Mouse (Mus musculus) C2C12 (cell line): ENCODE measurements around the gene Micu1. TPM values are rescaled to one million over a fixed set of nuclear protein-coding genes. Genes with fewer than 3 reads are reported as not detected.

ENCODE experiments used
- H3K27me3 ChIP-seq: one replicate; pipeline ENCODE4 v1.6.1; 2011; ENCODE audit not compliant: control insufficient read depth, insufficient read depth, insufficient read length
- H3K36me3 ChIP-seq: one replicate; pipeline ENCODE4 v1.6.1; 2011; ENCODE audit not compliant: control insufficient read depth, insufficient read depth
- H3K4me3 ChIP-seq: one replicate; pipeline ENCODE4 v1.5.1; 2011; ENCODE audit warnings: mild to moderate bottlenecking, control low read depth; ENCODE audit not compliant: poor library complexity, insufficient read depth, severe bottlenecking
- H3K79me2 ChIP-seq: one replicate; pipeline ENCODE4 v1.6.1; 2011; ENCODE audit not compliant: control insufficient read depth, insufficient read depth
- H3K79me3 ChIP-seq: one replicate; pipeline ENCODE4 v1.6.1; 2011; ENCODE audit warnings: low read depth, control low read depth
- H3ac ChIP-seq: one replicate; pipeline ENCODE3; 2011; ENCODE audit warnings: low read depth; ENCODE audit not compliant: control insufficient read depth, insufficient read length
- CEBPB ChIP-seq: IDR thresholded peaks from one replicate; pipeline ENCODE4 v1.6.1; 2011; ENCODE audit warnings: low read depth, mild to moderate bottlenecking, control low read depth, moderate library complexity
- CTCF ChIP-seq: IDR thresholded peaks from one replicate; pipeline ENCODE4 v1.5.1; 2011; ENCODE audit not compliant: control insufficient read depth, insufficient read depth, insufficient read length
- FOSL1 ChIP-seq: IDR thresholded peaks from one replicate; pipeline ENCODE4 v1.8.0; 2011; ENCODE audit warnings: mild to moderate bottlenecking, low read length; ENCODE audit not compliant: poor library complexity, insufficient read depth, severe bottlenecking
- MAX ChIP-seq: IDR thresholded peaks from one replicate; pipeline ENCODE4 v1.6.1; 2011; ENCODE audit warnings: mild to moderate bottlenecking, control low read depth
- MYOD1 ChIP-seq: IDR thresholded peaks from one replicate; pipeline ENCODE4 v1.6.1; 2011; ENCODE audit warnings: low read depth; ENCODE audit not compliant: control insufficient read depth, insufficient read length
- MYOG ChIP-seq: IDR thresholded peaks from one replicate; pipeline ENCODE4 v1.6.1; 2011; ENCODE audit not compliant: control insufficient read depth, insufficient read length; ENCODE audit errors: extremely low read depth
- USF1 ChIP-seq: IDR thresholded peaks from one replicate; pipeline ENCODE4 v1.6.1; 2011; ENCODE audit warnings: low read depth, mild to moderate bottlenecking, control low read depth, moderate library complexity
- polyA plus RNA-seq: library from polyadenylated mRNA; unstranded; fragments of >200 nt; fragmentation: generic; extraction: Trizol; gene quantifications from one replicate; pipeline ENCODE4 v1.2.1, GENCODE M21; 2012; ENCODE audit warnings: missing spikeins

Gene Micu1
- polyA plus RNA-seq, 1 experiment = 90.2 TPM

DNA sequence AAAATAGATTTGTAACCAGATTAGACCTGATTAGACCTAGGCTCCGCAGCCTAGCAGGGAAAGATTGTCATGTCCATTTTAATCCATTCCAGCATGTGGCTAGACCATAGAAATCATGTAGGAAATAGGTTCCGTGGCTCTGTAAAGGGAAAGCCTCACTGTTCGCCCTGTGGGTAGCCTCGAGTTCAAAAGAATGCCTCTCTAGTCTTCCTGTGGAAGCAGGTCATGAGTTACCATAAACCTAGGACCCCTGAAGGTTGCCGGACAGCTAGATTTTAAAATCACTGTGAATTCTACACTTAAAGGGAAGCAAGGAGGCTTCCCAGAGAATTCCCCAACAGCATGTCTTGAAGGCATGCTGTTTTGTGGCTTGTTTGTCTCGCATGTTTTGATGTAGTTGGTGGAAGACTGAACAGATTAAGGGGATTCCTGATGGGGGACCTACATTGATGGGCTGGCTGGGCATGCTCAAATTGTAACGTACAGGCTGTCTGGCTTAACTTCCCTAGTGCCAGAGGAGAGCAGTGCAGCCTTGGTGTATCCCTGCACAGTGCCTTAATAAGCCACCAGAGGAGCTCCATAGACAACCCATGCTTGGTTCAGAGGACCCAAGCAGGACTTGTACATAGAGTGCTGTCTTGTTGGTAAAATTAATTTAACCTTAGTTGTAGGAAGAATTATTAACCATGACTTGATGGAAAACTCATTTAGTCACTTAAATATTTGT is 79.1 kb downstream of the Micu1 start:
- H3K4me3 ChIP-seq = no peak overlapping the region

DNA sequence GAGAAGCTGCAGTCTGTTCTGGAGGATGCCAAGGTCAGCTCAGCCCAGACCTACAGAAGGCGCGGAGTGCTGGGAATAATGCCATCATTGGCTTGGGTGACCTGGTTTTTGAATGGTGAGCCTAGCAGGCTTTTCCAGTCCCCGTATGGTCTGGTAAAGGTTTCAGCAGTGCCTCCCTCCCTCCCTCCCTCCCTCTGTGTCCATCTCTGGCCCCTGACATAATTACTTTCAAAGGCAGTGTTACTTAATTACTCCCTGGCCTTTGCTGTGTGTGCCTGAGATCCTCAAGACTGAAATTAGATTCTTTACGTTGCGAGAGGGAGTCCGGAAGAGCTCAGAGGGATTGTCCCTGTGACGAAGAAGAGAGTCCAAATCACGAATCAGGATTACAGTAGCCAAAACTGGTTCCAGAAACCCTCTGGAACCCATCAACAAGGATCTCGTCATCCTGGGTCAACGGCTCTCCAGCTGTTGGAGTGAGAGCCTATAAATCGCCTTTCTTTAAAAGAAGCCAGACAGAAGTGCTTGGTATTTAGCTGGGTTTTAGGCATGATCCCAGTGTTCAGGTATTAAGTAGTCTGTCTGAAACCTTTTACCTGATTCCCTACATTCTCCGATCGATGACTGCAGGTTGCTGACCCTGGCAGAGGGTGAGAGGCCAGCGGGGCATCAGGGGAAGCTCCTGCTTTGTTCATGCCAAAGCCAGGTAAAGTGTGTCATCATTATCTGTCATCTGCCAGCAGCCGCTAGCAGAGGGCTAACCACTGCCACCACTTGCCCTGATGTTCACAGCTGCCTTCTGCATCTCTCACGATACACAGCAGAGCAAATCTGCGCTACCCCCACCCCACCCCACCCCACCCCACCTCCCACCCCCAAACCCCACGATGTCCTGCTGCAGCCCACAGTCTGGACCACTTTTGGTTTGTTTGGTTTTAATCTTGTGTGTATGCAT is 82.7 kb downstream of the Micu1 start:
- Histone ChIP-seq H3K36me3 (peaks cover 13% of the 10 kb centered on the region), H3K79me3 (no peaks in the 10 kb centered on the region), H3K4me3 (no peak overlapping the region), H3K27me3 (no peaks in the 10 kb centered on the region), H3ac (no peak overlapping the region), H3K79me2 (no peaks in the 10 kb centered on the region)
- TF ChIP-seq MAX (no peak), CEBPB (no peak), MYOD1 (no peak)

More for the DNA sequence above, 79.1 kb downstream of the Micu1 start:
- TF ChIP-seq MAX (no peak), MYOD1 (no peak), USF1 (no peak), CTCF (no peak), FOSL1 (no peak), MYOG (no peak), CEBPB (no peak)
- H3K27me3 ChIP-seq = no peaks in the 10 kb centered on the region
- H3K36me3 ChIP-seq = peaks cover 9% of the 10 kb centered on the region
- H3K79me3 ChIP-seq = no peaks in the 10 kb centered on the region
- no peaks in the 10 kb centered on the region for H3K79me2 ChIP-seq
- no peak overlapping the region for H3ac ChIP-seq

DNA sequence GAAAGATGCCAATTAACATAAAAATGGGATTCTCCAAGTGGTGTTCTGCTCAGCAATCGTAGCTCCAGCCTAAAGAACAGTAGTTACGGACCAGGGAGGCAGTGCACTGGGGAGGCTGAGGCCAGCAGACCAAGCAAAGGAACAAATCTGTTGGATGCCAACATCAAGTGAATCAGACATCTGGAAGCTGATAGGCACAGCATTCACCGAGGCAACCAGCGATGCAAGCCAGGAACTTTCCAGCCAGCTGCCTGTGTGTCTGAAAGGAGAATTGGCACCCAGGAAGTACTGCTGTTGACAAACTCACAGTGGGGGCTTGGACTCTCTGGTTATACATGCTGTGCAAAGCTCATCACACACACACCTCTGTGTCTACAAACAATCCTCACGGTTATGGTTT is 84.0 kb downstream of the Micu1 start:
- no peaks in the 10 kb centered on the region for H3K79me3 ChIP-seq
- H3ac ChIP-seq = no peak overlapping the region
- no peak overlapping the region for H3K4me3 ChIP-seq
- TF ChIP-seq USF1 (no peak), MYOD1 (no peak), MYOG (no peak), CEBPB (no peak), FOSL1 (no peak), MAX (no peak), CTCF (no peak)
- H3K79me2 ChIP-seq = no peaks in the 10 kb centered on the region
- H3K36me3 ChIP-seq = peaks cover 21% of the 10 kb centered on the region
- H3K27me3 ChIP-seq = no peaks in the 10 kb centered on the region

DNA sequence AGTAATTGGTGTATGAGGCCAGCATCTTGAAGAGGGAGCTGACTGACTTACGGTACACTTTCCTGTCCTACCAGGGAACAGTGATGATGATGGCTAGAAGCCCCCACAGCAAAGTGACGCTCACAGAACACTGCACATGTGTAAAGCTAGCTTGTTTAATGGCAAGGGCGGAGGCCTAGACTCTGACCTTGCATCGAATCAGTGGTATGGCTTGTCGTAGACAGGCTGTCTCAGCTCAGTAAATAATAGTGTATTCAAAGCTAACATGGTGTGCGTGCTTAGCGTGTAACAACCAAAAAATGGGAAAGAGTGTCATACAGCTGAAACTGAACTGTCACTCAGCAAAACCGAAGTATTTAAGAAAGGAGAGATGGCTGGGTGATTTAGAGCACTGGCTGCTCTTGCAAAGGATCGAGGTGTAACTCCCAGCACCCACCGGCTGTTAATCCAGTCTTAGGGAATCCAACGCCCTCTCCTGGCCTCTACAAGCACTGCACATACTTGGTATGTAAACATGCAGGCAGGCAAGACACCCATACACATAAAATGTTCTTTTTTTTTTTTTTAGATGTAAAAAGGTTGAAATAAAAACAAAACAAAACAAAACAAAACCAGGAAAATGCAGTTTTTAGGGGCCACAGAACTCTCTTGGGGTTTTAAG is 85.0 kb downstream of the Micu1 start:
- TF ChIP-seq USF1 = no peak
- TF ChIP-seq MYOG = no peak
- TF ChIP-seq CTCF = no peak
- TF ChIP-seq FOSL1 = no peak
- no peak for TF ChIP-seq MYOD1
- TF ChIP-seq MAX = no peak
- no peak for TF ChIP-seq CEBPB
- H3K79me2 ChIP-seq = no peaks in the 10 kb centered on the region
- no peak overlapping the region for H3K4me3 ChIP-seq
- H3K27me3 ChIP-seq = no peaks in the 10 kb centered on the region
- no peak overlapping the region for H3ac ChIP-seq
- H3K79me3 ChIP-seq = no peaks in the 10 kb centered on the region
- H3K36me3 ChIP-seq = peaks cover 27% of the 10 kb centered on the region

DNA sequence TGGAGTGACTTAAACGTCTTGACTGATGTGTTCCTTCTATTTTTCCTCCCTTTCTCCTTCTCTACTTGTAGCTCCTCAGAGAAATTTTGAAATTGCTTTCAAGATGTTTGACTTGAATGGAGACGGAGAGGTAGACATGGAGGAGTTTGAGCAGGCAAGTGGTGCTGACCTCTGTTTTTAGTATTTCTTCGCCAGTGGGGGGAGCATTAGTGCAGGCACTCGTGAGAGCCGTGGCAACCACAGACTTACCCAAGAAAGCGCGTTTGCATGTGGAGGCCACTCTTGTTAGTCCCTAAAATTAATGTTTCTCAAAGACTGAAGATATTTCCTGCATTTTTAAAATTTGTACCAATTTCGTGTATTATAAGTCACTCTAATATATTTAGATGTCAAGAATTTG is 85.6 kb downstream of the Micu1 start:
- no peaks in the 10 kb centered on the region for H3K79me2 ChIP-seq
- no peak overlapping the region for H3K4me3 ChIP-seq
- H3K79me3 ChIP-seq = no peaks in the 10 kb centered on the region
- no peak for TF ChIP-seq FOSL1
- no peak for TF ChIP-seq MAX
- TF ChIP-seq USF1 = no peak
- no peak for TF ChIP-seq MYOD1
- TF ChIP-seq CTCF = no peak
- no peak for TF ChIP-seq CEBPB
- TF ChIP-seq MYOG = no peak
- no peaks in the 10 kb centered on the region for H3K27me3 ChIP-seq
- peaks cover 24% of the 10 kb centered on the region for H3K36me3 ChIP-seq
- no peak overlapping the region for H3ac ChIP-seq
